Mouse (Mus musculus) neural tube, embryonic 13.5 days (tissue): ENCODE data around the gene Mtnr1b. TPM values are rescaled to one million over a fixed set of nuclear protein-coding genes. Genes with fewer than 3 reads are reported as not detected.

Experiments used
- ATAC-seq: fragments of 200-750 bp; cut with Nextera tagmentation; 2 replicates; pipeline ENCODE4 v1.8.0; 2017; ENCODE audit warnings: low read depth, mild to moderate bottlenecking, moderate TSS enrichment, moderate library complexity
- H3K27ac ChIP-seq: fragments of 300-500 bp; sonication (generic); replicated peaks from 2 replicates; pipeline ENCODE4 v1.5.1; 2015; ENCODE audit warnings: moderate library complexity, mild to moderate bottlenecking, inconsistent platforms
- H3K27me3 ChIP-seq: fragments of 300-500 bp; sonication (generic); 2 replicates; pipeline ENCODE4 v1.6.1; 2015; ENCODE audit warnings: mild to moderate bottlenecking, inconsistent platforms
- H3K36me3 ChIP-seq: fragments of 300-500 bp; sonication (generic); 2 replicates; pipeline ENCODE4 v1.6.1; 2015; ENCODE audit warnings: mild to moderate bottlenecking, inconsistent platforms
- H3K4me1 ChIP-seq: fragments of 300-500 bp; sonication (generic); replicated peaks from 2 replicates; pipeline ENCODE4 v1.6.1; 2015; ENCODE audit warnings: inconsistent platforms
- H3K4me2 ChIP-seq: fragments of 300-500 bp; sonication (generic); 2 replicates; pipeline ENCODE4 v1.6.1; 2015; ENCODE audit warnings: inconsistent platforms, mild to moderate bottlenecking, moderate library complexity
- H3K4me3 ChIP-seq: fragments of 300-500 bp; sonication (generic); 2 replicates; pipeline ENCODE4 v1.5.1; 2015; ENCODE audit warnings: mild to moderate bottlenecking, inconsistent platforms
- H3K9ac ChIP-seq: fragments of 300-500 bp; sonication (generic); 2 replicates; pipeline ENCODE4 v1.6.1; 2015; ENCODE audit warnings: moderate library complexity, mild to moderate bottlenecking, inconsistent platforms
- H3K9me3 ChIP-seq: fragments of 300-500 bp; sonication (generic); 2 replicates; pipeline ENCODE4 v1.6.1; 2016; ENCODE audit warnings: inconsistent platforms
- WGBS: fragments of 180-500 bp; shearing (Covaris S2); methylation state at CpG from one replicate; pipeline ENCODE4 v1.1.7; 2015; 5-methylcytosine and 5-hydroxymethylcytosine counted together
- polyA plus RNA-seq: library from polyadenylated mRNA; unstranded; fragments of >200 nt; fragmentation: Nextera tagmentation; extraction: Ambion mirVana; gene quantifications from 2 replicates; pipeline ENCODE4 v1.2.1, GENCODE M21; 2015

Gene Mtnr1b
- not detected in 2 replicates for polyA plus RNA-seq

- ATAC-seq = no peak
- no peaks in the 10 kb centered on the region for H3K36me3 ChIP-seq
- no peak within 1 kb of the TSS for H3K4me3 ChIP-seq
- WGBS = 57% methylated on average over 19 of the region's 19 CpGs
- no peak within 1 kb of the TSS for H3K9ac ChIP-seq
- H3K27ac ChIP-seq = no peak within 1 kb of the TSS
- H3K9me3 ChIP-seq = no peaks in the 10 kb centered on the region
- peak within 1 kb of the TSS; percentile 24; the same call in 1 of the 2 replicates for H3K4me2 ChIP-seq
- H3K27me3 ChIP-seq = peaks cover 13% of the 10 kb centered on the region; the same call in 1 of the 2 replicates
- H3K4me1 ChIP-seq = no peaks in the 10 kb centered on the region
These were observed at the start of gene Mtnr1b for GRCm38 (mm10) chr9:15874506-15875160. Gene Mtnr1b, minus strand, starts transcription at chr9:15874556.

DNA sequence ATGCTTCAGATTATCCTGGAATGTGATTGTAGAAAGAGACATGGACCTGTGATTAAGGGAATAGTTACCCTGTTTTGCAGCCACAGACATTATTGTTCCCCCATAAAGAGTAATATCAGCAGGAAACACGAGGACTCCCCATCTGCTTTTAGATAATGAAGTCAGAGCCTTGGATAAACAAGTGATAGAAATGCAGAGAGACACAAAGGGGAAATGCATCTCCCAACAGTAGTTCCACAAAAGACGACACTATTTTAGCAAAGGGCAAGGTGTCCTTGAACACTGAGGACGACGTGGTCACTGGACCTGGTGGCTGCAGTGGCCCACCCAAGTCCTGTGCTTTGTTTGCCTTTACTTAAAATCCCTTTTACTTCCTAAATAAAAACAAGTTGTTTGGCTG lies 45.9 kb upstream of the Mtnr1b start:
- Histone ChIP-seq H3K36me3 (peaks cover 36% of the 10 kb centered on the region), H3K4me1 (peaks cover 16% of the 10 kb centered on the region; the same call in 1 of the 2 replicates), H3K4me3 (no peak overlapping the region), H3K27ac (no peak overlapping the region), H3K4me2 (no peak overlapping the region), H3K9ac (no peak overlapping the region), H3K27me3 (no peaks in the 10 kb centered on the region), H3K9me3 (no peaks in the 10 kb centered on the region)
- no peak for ATAC-seq
- WGBS = 68% methylated on average over 4 of the region's 4 CpGs

DNA sequence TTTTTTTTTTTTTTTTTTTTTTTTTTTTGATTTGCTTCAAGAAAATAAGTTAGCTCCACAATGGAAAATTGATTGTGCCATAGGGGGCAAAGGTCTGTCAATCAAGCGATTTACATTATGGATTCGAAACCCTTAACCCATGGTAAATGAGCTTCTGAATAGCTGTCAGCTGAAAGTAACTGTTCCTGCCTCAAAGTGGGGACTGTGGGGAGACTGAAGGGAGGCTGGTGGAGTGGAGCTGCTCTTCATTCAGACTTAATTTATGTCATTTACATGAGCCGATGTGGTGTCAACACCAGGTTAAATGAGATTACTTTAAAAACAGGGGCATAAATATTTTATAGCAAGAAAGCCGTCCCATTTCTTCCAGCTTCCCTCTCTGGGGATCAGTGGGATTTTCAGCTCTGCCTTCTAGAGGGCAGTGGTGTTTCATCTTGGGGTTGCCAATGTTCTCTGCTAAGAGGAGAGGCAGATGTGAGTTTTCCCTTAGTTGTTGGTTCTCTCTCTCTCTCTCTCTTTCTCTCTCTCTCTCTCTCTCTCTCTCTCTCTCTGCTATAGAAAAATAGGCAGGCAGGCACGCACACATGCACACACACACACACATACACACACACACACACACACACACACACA lies 45.1 kb upstream of the Mtnr1b start:
- Histone ChIP-seq H3K27ac (no peak overlapping the region), H3K4me3 (no peak overlapping the region), H3K4me1 (peaks cover 16% of the 10 kb centered on the region; the same call in 1 of the 2 replicates), H3K27me3 (no peaks in the 10 kb centered on the region), H3K9ac (no peak overlapping the region), H3K36me3 (peaks cover 44% of the 10 kb centered on the region), H3K4me2 (no peak overlapping the region), H3K9me3 (no peaks in the 10 kb centered on the region)
- ATAC-seq = no peak
- 40% methylated on average over 5 of the region's 5 CpGs for WGBS

DNA sequence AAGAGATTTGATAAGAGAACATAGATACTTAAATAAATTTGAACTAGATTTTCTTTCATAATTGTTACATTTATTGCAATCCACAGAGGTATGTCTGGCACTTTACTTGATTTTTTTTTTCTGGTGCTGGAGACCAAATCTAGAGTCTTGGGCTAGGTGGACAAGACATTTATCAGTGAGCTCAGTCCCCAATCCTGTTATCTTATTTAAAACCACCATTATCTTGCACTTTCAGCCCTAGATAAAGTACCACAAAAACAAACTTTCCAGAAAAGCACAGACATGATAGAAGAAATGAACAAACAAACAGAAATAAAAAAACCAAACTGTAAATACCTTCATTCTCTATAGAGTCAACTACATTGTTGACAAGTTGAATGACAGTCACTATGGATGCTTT lies 42.2 kb upstream of the Mtnr1b start:
- ATAC-seq = no peak
- H3K9ac ChIP-seq = no peak overlapping the region

GRCm38 (mm10) chr9:15912735-15913134 lies 38.4 kb upstream of the Mtnr1b start:
- H3K27ac ChIP-seq = no peak overlapping the region
- no peak for ATAC-seq

More for the DNA sequence above, 42.2 kb upstream of the Mtnr1b start:
- Histone ChIP-seq H3K27me3 (no peaks in the 10 kb centered on the region), H3K9me3 (no peaks in the 10 kb centered on the region), H3K4me2 (no peak overlapping the region), H3K36me3 (peaks cover 32% of the 10 kb centered on the region), H3K4me3 (no peak overlapping the region), H3K4me1 (peaks cover 16% of the 10 kb centered on the region; the same call in 1 of the 2 replicates), H3K27ac (no peak overlapping the region)

GRCm38 (mm10) chr9:15909397-15910113 lies 35.2 kb upstream of the Mtnr1b start:
- Histone ChIP-seq H3K4me2 (no peak overlapping the region), H3K9ac (no peak overlapping the region), H3K4me1 (peaks cover 1% of the 10 kb centered on the region), H3K4me3 (no peak overlapping the region), H3K36me3 (peaks cover 1% of the 10 kb centered on the region; the same call in 1 of the 2 replicates), H3K27me3 (no peaks in the 10 kb centered on the region), H3K9me3 (no peaks in the 10 kb centered on the region), H3K27ac (no peak overlapping the region)
- no peak for ATAC-seq
- WGBS = 63% methylated on average over 2 of the region's 2 CpGs

More at GRCm38 (mm10) chr9:15912735-15913134, 38.4 kb upstream of the Mtnr1b start:
- no peaks in the 10 kb centered on the region for H3K4me1 ChIP-seq
- H3K4me3 ChIP-seq = no peak overlapping the region
- no peak overlapping the region for H3K9ac ChIP-seq
- 32% methylated on average over 1 of the region's 1 CpGs for WGBS
- no peaks in the 10 kb centered on the region for H3K27me3 ChIP-seq
- H3K36me3 ChIP-seq = peaks cover 22% of the 10 kb centered on the region
- no peak overlapping the region for H3K4me2 ChIP-seq
- H3K9me3 ChIP-seq = no peaks in the 10 kb centered on the region

- 36% methylated on average over 9 of the region's 9 CpGs for WGBS
- no peaks in the 10 kb centered on the region for H3K9me3 ChIP-seq
- H3K27me3 ChIP-seq = no peaks in the 10 kb centered on the region
- H3K4me2 ChIP-seq = no peak overlapping the region
- H3K4me3 ChIP-seq = no peak overlapping the region
- H3K27ac ChIP-seq = peak overlapping the region; percentile 49; the same call in 1 of the 2 replicates
- H3K4me1 ChIP-seq = peaks cover 12% of the 10 kb centered on the region
- no peak for ATAC-seq
- no peak overlapping the region for H3K9ac ChIP-seq
- H3K36me3 ChIP-seq = no peaks in the 10 kb centered on the region
These were observed 29.8 kb upstream of the Mtnr1b start for GRCm38 (mm10) chr9:15903948-15904750.

DNA sequence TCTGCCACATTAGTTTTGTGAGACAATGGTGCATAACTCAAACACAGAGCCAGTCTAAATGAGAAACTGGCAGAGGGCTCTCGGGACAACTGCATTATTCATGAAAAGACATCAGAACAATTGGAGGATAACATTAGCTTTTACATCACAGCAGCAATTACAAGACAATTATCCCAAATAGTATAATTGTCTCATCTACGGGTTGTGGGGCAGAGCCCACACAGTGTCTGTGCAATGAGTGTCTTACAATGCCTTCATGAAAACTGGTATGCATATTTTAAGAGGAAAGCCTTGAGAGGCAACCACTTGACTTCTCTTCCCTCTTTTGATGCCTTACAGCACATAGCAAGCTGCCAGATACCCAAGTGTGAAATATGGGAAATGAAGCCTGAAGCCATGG lies 23.8 kb upstream of the Mtnr1b start:
- Histone ChIP-seq H3K36me3 (no peaks in the 10 kb centered on the region), H3K27me3 (no peaks in the 10 kb centered on the region), H3K4me2 (no peak overlapping the region), H3K4me1 (0 out of 2 replicates have a peak, but pooled peaks cover 6% of the 10 kb centered on the region), H3K4me3 (no peak overlapping the region), H3K9me3 (no peaks in the 10 kb centered on the region), H3K9ac (no peak overlapping the region), H3K27ac (no peak overlapping the region)
- ATAC-seq = no peak; the same call in 1 of the 2 replicates
- WGBS = 26% methylated on average over 2 of the region's 2 CpGs

- H3K9me3 ChIP-seq = no peaks in the 10 kb centered on the region
- H3K27me3 ChIP-seq = no peaks in the 10 kb centered on the region
- peak; percentile 76 for ATAC-seq
- no peak overlapping the region for H3K4me3 ChIP-seq
- WGBS = 51% methylated on average over 5 of the region's 5 CpGs
- no peak overlapping the region for H3K9ac ChIP-seq
- no peak overlapping the region for H3K4me2 ChIP-seq
- no peaks in the 10 kb centered on the region for H3K4me1 ChIP-seq
- H3K27ac ChIP-seq = no peak overlapping the region; the same call in 1 of the 2 replicates
- no peaks in the 10 kb centered on the region for H3K36me3 ChIP-seq
These were observed 12.4 kb upstream of the Mtnr1b start for GRCm38 (mm10) chr9:15886756-15887155.

- no peaks in the 10 kb centered on the region for H3K27me3 ChIP-seq
- no peak overlapping the region for H3K9ac ChIP-seq
- no peak overlapping the region for H3K4me3 ChIP-seq
- ATAC-seq = peak; percentile 23; the same call in 1 of the 2 replicates
- H3K4me2 ChIP-seq = no peak overlapping the region
- H3K4me1 ChIP-seq = no peaks in the 10 kb centered on the region
- H3K36me3 ChIP-seq = no peaks in the 10 kb centered on the region
- no peaks in the 10 kb centered on the region for H3K9me3 ChIP-seq
- H3K27ac ChIP-seq = no peak overlapping the region
These were observed 6.4 kb upstream of the Mtnr1b start for GRCm38 (mm10) chr9:15880754-15881153.

GRCm38 (mm10) chr9:15880160-15880603 lies 5.8 kb upstream of the Mtnr1b start:
- Histone ChIP-seq H3K4me1 (no peaks in the 10 kb centered on the region), H3K4me3 (no peak overlapping the region), H3K4me2 (no peak overlapping the region), H3K27me3 (no peaks in the 10 kb centered on the region), H3K9ac (no peak overlapping the region), H3K36me3 (no peaks in the 10 kb centered on the region), H3K9me3 (no peaks in the 10 kb centered on the region), H3K27ac (no peak overlapping the region)
- ATAC-seq = no peak
- 18% methylated on average over 3 of the region's 3 CpGs for WGBS
